Mouse (Mus musculus): Measurements from ENCODE around the gene Sidt1. TPM values are rescaled to one million over a fixed set of nuclear protein-coding genes. Genes with fewer than 3 reads are reported as not detected.
"Not testable (repeated sequence)": the region's sequence is repeated elsewhere in the genome, so short reads cannot be mapped to it uniquely, and the experiment has no call there.

Sidt1 gene
- polyA plus RNA-seq, 1 experiment from 2014 or later: not detected

DNA sequence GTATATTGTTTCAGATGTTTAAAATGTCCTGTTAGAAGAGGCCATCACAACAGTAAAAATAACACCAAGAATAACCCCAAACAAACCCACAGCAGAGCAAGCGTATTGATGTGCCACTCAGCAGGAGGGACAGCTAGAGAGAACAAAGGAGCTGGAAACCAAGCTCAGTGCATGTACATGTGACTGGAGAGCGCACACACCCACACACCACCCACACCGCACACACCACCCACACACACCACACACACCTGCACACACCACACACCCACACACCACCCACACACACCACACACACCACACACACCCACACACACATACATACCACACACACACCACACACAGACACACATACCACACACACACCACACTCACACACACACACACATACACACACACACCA, 12.8 kb downstream of the Sidt1 start:
- Histone ChIP-seq H3K4me1 (ENCODE audit: control insufficient read depth, insufficient read depth, low read length) (no peaks in the 10 kb centered on the region), H3K4me3 (ENCODE audit: low read depth, low read length) (no peak overlapping the region), H3K9me3 (replicated peaks; ENCODE audit: control insufficient read depth, low read length) (no peaks in the 10 kb centered on the region), H3K27ac (ENCODE audit: low read depth, low read length) (no peak overlapping the region), H3K36me3 (ENCODE audit: control insufficient read depth, insufficient read depth, low read length) (no peaks in the 10 kb centered on the region), H3K4me2 (no peak overlapping the region), H3K27me3 (ENCODE audit: control insufficient read depth, insufficient read depth, low read length) (no peaks in the 10 kb centered on the region; the same call in 1 of the 2 replicates), H3K9ac (ENCODE audit: low read depth, low read length) (no peak overlapping the region)
- WGBS (ENCODE audit: insufficient replicate concordance): 75% methylated on average over 3 of the region's 3 CpGs
- ATAC-seq (replicated peaks; ENCODE audit: insufficient number of reproducible peaks, low FRiP score, low TSS enrichment): no peak

- Histone ChIP-seq H3K4me3 (ENCODE audit: low read depth, low read length) (no peak overlapping the region), H3K4me1 (ENCODE audit: control insufficient read depth, insufficient read depth, low read length) (no peaks in the 10 kb centered on the region), H3K9ac (ENCODE audit: low read depth, low read length) (no peak overlapping the region), H3K27me3 (ENCODE audit: control insufficient read depth, insufficient read depth, low read length) (no peaks in the 10 kb centered on the region; the same call in 1 of the 2 replicates), H3K27ac (ENCODE audit: low read depth, low read length) (no peak overlapping the region), H3K4me2 (no peak overlapping the region), H3K9me3 (replicated peaks; ENCODE audit: control insufficient read depth, low read length) (no peaks in the 10 kb centered on the region), H3K36me3 (ENCODE audit: control insufficient read depth, insufficient read depth, low read length) (no peaks in the 10 kb centered on the region)
- WGBS (ENCODE audit: insufficient replicate concordance): 86% methylated on average over 4 of the region's 4 CpGs
- ATAC-seq (replicated peaks; ENCODE audit: insufficient number of reproducible peaks, low FRiP score, low TSS enrichment): no peak
Measured at GRCm38 (mm10) chr16:44316350-44316749, 16.6 kb downstream of the Sidt1 start.

DNA sequence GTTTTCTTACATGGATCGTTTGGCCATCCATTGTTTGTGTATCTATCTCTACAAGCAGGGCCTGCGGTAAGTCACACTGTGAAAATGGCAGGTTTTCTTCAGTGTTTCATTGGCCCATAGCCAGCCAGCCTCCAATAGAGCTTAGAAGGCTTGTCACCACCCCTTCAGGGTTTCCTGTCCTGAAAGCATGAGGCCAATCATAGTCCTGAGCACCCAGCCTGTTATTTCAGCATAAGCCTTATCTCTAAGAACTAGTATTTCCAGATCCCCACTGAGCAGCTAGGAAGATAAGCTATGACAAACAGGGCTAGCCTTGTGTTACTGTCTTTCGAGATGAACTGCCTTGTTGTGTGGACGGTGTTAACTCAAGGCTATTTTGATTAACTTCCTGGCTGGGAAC, 19.6 kb downstream of the Sidt1 start:
- H3K27me3 ChIP-seq (ENCODE audit: control insufficient read depth, insufficient read depth, low read length): no peaks in the 10 kb centered on the region; the same call in 1 of the 2 replicates
- no peak overlapping the region for H3K4me2 ChIP-seq
- no peak overlapping the region for H3K27ac ChIP-seq (ENCODE audit: low read depth, low read length)
- 28% methylated on average over 4 of the region's 4 CpGs for WGBS (ENCODE audit: insufficient replicate concordance)
- ATAC-seq (replicated peaks; ENCODE audit: insufficient number of reproducible peaks, low FRiP score, low TSS enrichment): no peak; the same call in 1 of the 2 replicates
- no peaks in the 10 kb centered on the region for H3K36me3 ChIP-seq (ENCODE audit: control insufficient read depth, insufficient read depth, low read length)
- H3K9ac ChIP-seq (ENCODE audit: low read depth, low read length): no peak overlapping the region
- H3K4me3 ChIP-seq (ENCODE audit: low read depth, low read length): no peak overlapping the region
- H3K4me1 ChIP-seq (ENCODE audit: control insufficient read depth, insufficient read depth, low read length): no peaks in the 10 kb centered on the region
- no peaks in the 10 kb centered on the region for H3K9me3 ChIP-seq (replicated peaks; ENCODE audit: control insufficient read depth, low read length)

- Histone ChIP-seq H3K36me3 (ENCODE audit: control insufficient read depth, insufficient read depth, low read length) (no peaks in the 10 kb centered on the region), H3K4me2 (no peak overlapping the region), H3K4me3 (ENCODE audit: low read depth, low read length) (no peak overlapping the region), H3K27me3 (ENCODE audit: control insufficient read depth, insufficient read depth, low read length) (no peaks in the 10 kb centered on the region), H3K27ac (ENCODE audit: low read depth, low read length) (no peak overlapping the region), H3K9ac (ENCODE audit: low read depth, low read length) (no peak overlapping the region), H3K4me1 (ENCODE audit: control insufficient read depth, insufficient read depth, low read length) (no peaks in the 10 kb centered on the region), H3K9me3 (replicated peaks; ENCODE audit: control insufficient read depth, low read length) (no peaks in the 10 kb centered on the region)
- ATAC-seq (replicated peaks; ENCODE audit: insufficient number of reproducible peaks, low FRiP score, low TSS enrichment): no peak
- WGBS (ENCODE audit: insufficient replicate concordance): 53% methylated on average over 3 of the region's 3 CpGs
Measured at GRCm38 (mm10) chr16:44305606-44306005, 27.4 kb downstream of the Sidt1 start.

- H3K4me1 ChIP-seq (ENCODE audit: control insufficient read depth, insufficient read depth, low read length): no peaks in the 10 kb centered on the region
- no peaks in the 10 kb centered on the region for H3K9me3 ChIP-seq (replicated peaks; ENCODE audit: control insufficient read depth, low read length)
- no peak overlapping the region for H3K27ac ChIP-seq (ENCODE audit: low read depth, low read length)
- 66% methylated on average over 2 of the region's 2 CpGs for WGBS (ENCODE audit: insufficient replicate concordance)
- no peak for ATAC-seq (replicated peaks; ENCODE audit: insufficient number of reproducible peaks, low FRiP score, low TSS enrichment)
- no peaks in the 10 kb centered on the region for H3K27me3 ChIP-seq (ENCODE audit: control insufficient read depth, insufficient read depth, low read length)
- no peaks in the 10 kb centered on the region for H3K36me3 ChIP-seq (ENCODE audit: control insufficient read depth, insufficient read depth, low read length)
- no peak overlapping the region for H3K4me3 ChIP-seq (ENCODE audit: low read depth, low read length)
- no peak overlapping the region for H3K9ac ChIP-seq (ENCODE audit: low read depth, low read length)
- H3K4me2 ChIP-seq: no peak overlapping the region
Measured at GRCm38 (mm10) chr16:44303822-44304221, 29.2 kb downstream of the Sidt1 start.

- Histone ChIP-seq H3K9me3 (replicated peaks; ENCODE audit: control insufficient read depth, low read length) (no peaks in the 10 kb centered on the region), H3K27me3 (ENCODE audit: control insufficient read depth, insufficient read depth, low read length) (no peaks in the 10 kb centered on the region), H3K27ac (ENCODE audit: low read depth, low read length) (no peak overlapping the region), H3K4me1 (ENCODE audit: control insufficient read depth, insufficient read depth, low read length) (no peaks in the 10 kb centered on the region), H3K4me2 (no peak overlapping the region), H3K9ac (ENCODE audit: low read depth, low read length) (no peak overlapping the region), H3K4me3 (ENCODE audit: low read depth, low read length) (no peak overlapping the region), H3K36me3 (ENCODE audit: control insufficient read depth, insufficient read depth, low read length) (no peaks in the 10 kb centered on the region)
- no peak for ATAC-seq (replicated peaks; ENCODE audit: insufficient number of reproducible peaks, low FRiP score, low TSS enrichment)
- WGBS (ENCODE audit: insufficient replicate concordance): 39% methylated on average over 10 of the region's 10 CpGs
Measured at GRCm38 (mm10) chr16:44302126-44302892, 30.7 kb downstream of the Sidt1 start.

GRCm38 (mm10) chr16:44299438-44300093, 33.4 kb downstream of the Sidt1 start:
- Histone ChIP-seq H3K4me3 (ENCODE audit: low read depth, low read length) (no peak overlapping the region), H3K27me3 (ENCODE audit: control insufficient read depth, insufficient read depth, low read length) (no peaks in the 10 kb centered on the region), H3K27ac (ENCODE audit: low read depth, low read length) (no peak overlapping the region), H3K4me1 (ENCODE audit: control insufficient read depth, insufficient read depth, low read length) (no peaks in the 10 kb centered on the region), H3K36me3 (ENCODE audit: control insufficient read depth, insufficient read depth, low read length) (no peaks in the 10 kb centered on the region), H3K9ac (ENCODE audit: low read depth, low read length) (no peak overlapping the region), H3K4me2 (no peak overlapping the region), H3K9me3 (replicated peaks; ENCODE audit: control insufficient read depth, low read length) (no peaks in the 10 kb centered on the region)
- no peak for ATAC-seq (replicated peaks; ENCODE audit: insufficient number of reproducible peaks, low FRiP score, low TSS enrichment)
- WGBS (ENCODE audit: insufficient replicate concordance): 71% methylated on average over 20 of the region's 20 CpGs

DNA sequence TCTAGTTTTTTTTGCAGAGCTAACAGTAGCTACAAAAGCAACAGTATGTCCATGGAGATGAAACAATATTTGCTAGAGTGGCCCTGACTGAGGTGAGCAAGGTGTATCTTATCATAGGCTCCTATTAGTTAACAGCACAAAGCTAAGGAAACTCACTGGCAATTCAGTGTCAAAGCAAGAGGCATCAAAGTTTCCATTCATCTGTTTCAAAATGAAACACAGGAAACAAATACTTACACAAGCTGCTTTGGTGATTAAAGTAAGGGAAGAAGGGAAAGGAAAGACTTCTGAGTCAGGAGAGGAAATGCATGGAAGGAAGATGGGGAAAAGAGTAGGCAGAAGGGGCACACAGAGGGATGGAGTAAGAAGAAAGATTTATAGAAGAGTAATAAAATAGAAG, 39.0 kb downstream of the Sidt1 start:
- Histone ChIP-seq H3K27ac (ENCODE audit: low read depth, low read length) (no peak overlapping the region), H3K4me2 (no peak overlapping the region), H3K9ac (ENCODE audit: low read depth, low read length) (no peak overlapping the region), H3K4me3 (ENCODE audit: low read depth, low read length) (no peak overlapping the region), H3K27me3 (ENCODE audit: control insufficient read depth, insufficient read depth, low read length) (no peaks in the 10 kb centered on the region), H3K4me1 (ENCODE audit: control insufficient read depth, insufficient read depth, low read length) (no peaks in the 10 kb centered on the region), H3K36me3 (ENCODE audit: control insufficient read depth, insufficient read depth, low read length) (no peaks in the 10 kb centered on the region), H3K9me3 (replicated peaks; ENCODE audit: control insufficient read depth, low read length) (no peaks in the 10 kb centered on the region)
- ATAC-seq (replicated peaks; ENCODE audit: insufficient number of reproducible peaks, low FRiP score, low TSS enrichment): no peak

DNA sequence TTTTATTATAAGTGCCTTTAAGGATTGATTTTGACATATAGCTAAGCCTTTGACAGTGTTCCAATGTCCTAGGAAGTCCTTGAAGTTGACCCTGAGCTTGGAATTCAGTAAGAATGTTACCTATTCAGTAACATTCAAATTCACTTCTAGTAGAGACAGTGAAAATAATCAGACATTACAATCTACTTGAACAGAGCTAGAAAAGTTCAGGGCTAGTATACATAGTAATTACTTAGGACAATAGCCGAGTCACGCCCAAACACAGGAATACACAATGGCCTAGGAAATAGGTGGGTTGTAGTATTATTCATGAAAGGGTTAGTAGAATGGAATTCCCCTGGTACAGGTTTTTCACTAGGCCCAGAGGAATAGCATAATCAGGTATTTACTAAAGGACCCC, 40.3 kb downstream of the Sidt1 start:
- 89% methylated on average over 2 of the region's 2 CpGs for WGBS (ENCODE audit: insufficient replicate concordance)
- not testable (repeated sequence) for H3K4me3 ChIP-seq (ENCODE audit: low read depth, low read length); H3K27ac ChIP-seq (ENCODE audit: low read depth, low read length); H3K9ac ChIP-seq (ENCODE audit: low read depth, low read length); H3K9me3 ChIP-seq (replicated peaks; ENCODE audit: control insufficient read depth, low read length); H3K27me3 ChIP-seq (ENCODE audit: control insufficient read depth, insufficient read depth, low read length); H3K4me1 ChIP-seq (ENCODE audit: control insufficient read depth, insufficient read depth, low read length); ATAC-seq (replicated peaks; ENCODE audit: insufficient number of reproducible peaks, low FRiP score, low TSS enrichment); H3K4me2 ChIP-seq; H3K36me3 ChIP-seq (ENCODE audit: control insufficient read depth, insufficient read depth, low read length)

Measured in heart, embryonic 11.5 days (tissue).